Mouse (Mus musculus) limb, embryonic 15.5 days (tissue): ENCODE results near the gene Tubb4a. TPM values are rescaled to one million over a fixed set of nuclear protein-coding genes. Genes with fewer than 3 reads are reported as not detected.
"Not testable (repeated sequence)": the region's sequence is repeated elsewhere in the genome, so short reads cannot be mapped to it uniquely, and the experiment has no call there.

Experiments used
- ATAC-seq: fragments of 200-750 bp; cut with Nextera tagmentation; 2 replicates; pipeline ENCODE4 v1.8.0; 2017; ENCODE audit warnings: low read depth, moderate TSS enrichment; ENCODE audit not compliant: insufficient number of reproducible peaks, low FRiP score, low TSS enrichment
- H3K27ac ChIP-seq: fragments of 300-500 bp; sonication (generic); 2 replicates; pipeline ENCODE4 v1.5.1; 2015; ENCODE audit warnings: moderate library complexity, mild to moderate bottlenecking, inconsistent platforms
- H3K27me3 ChIP-seq: fragments of 300-500 bp; sonication (generic); 2 replicates; pipeline ENCODE4 v1.6.1; 2015; ENCODE audit warnings: inconsistent platforms
- H3K36me3 ChIP-seq: fragments of 300-500 bp; sonication (generic); 2 replicates; pipeline ENCODE4 v1.6.1; 2015; ENCODE audit warnings: inconsistent platforms
- H3K4me1 ChIP-seq: fragments of 300-500 bp; sonication (generic); 2 replicates; pipeline ENCODE4 v1.6.1; 2015; ENCODE audit warnings: inconsistent platforms
- H3K4me2 ChIP-seq: fragments of 300-500 bp; sonication (generic); 2 replicates; pipeline ENCODE4 v1.6.1; 2015; ENCODE audit warnings: mild to moderate bottlenecking, inconsistent platforms
- H3K4me3 ChIP-seq: fragments of 300-500 bp; sonication (generic); 2 replicates; pipeline ENCODE4 v1.5.1; 2015; ENCODE audit warnings: mild to moderate bottlenecking, inconsistent platforms
- H3K9ac ChIP-seq: fragments of 300-500 bp; sonication (generic); 2 replicates; pipeline ENCODE4 v1.6.1; 2015; ENCODE audit warnings: inconsistent platforms
- H3K9me3 ChIP-seq: fragments of 300-500 bp; sonication (generic); 2 replicates; pipeline ENCODE4 v1.6.1; 2016; ENCODE audit warnings: inconsistent platforms
- WGBS: fragments of 180-500 bp; shearing (Covaris S2); methylation state at CpG from one replicate; pipeline ENCODE4 v1.1.7; 2015; 5-methylcytosine and 5-hydroxymethylcytosine counted together
- polyA plus RNA-seq: library from polyadenylated mRNA; unstranded; fragments of >200 nt; fragmentation: Nextera tagmentation; extraction: Ambion mirVana; gene quantifications from 2 replicates; pipeline ENCODE4 v1.2.1, GENCODE M21; 2015

Tubb4a gene
- 8.4 and 10.0 TPM in 2 replicates for polyA plus RNA-seq

- Histone ChIP-seq H3K4me3 (peak within 1 kb of the TSS; percentile 35), H3K9ac (no peak within 1 kb of the TSS), H3K4me2 (peak within 1 kb of the TSS; percentile 49), H3K9me3 (no peaks in the 10 kb centered on the region), H3K4me1 (peaks cover 7% of the 10 kb centered on the region), H3K36me3 (no peaks in the 10 kb centered on the region), H3K27me3 (peaks cover 33% of the 10 kb centered on the region), H3K27ac (no peak within 1 kb of the TSS)
- ATAC-seq, result no peak
- WGBS, result 1% methylated on average over 31 of the region's 31 CpGs
Observed at GRCm38 (mm10) chr17:57087049-57087832, at the start of gene Tubb4a. Tubb4a (minus strand) TSS chr17:57087782.

GRCm38 (mm10) chr17:57135635-57136034 is 48.1 kb upstream of the Tubb4a start:
- H3K4me2 ChIP-seq, result no peak overlapping the region
- H3K27me3 ChIP-seq, result no peaks in the 10 kb centered on the region
- no peaks in the 10 kb centered on the region for H3K9me3 ChIP-seq
- no peaks in the 10 kb centered on the region for H3K36me3 ChIP-seq
- WGBS, result 72% methylated on average over 3 of the region's 3 CpGs
- H3K4me1 ChIP-seq, result no peaks in the 10 kb centered on the region
- no peak for ATAC-seq
- no peak overlapping the region for H3K9ac ChIP-seq
- no peak overlapping the region for H3K4me3 ChIP-seq
- H3K27ac ChIP-seq, result no peak overlapping the region

GRCm38 (mm10) chr17:57134693-57135092 is 47.1 kb upstream of the Tubb4a start:
- Histone ChIP-seq H3K27me3 (no peaks in the 10 kb centered on the region), H3K9me3 (no peaks in the 10 kb centered on the region), H3K36me3 (no peaks in the 10 kb centered on the region), H3K4me3 (no peak overlapping the region), H3K27ac (no peak overlapping the region), H3K4me2 (no peak overlapping the region), H3K4me1 (no peaks in the 10 kb centered on the region), H3K9ac (no peak overlapping the region)
- ATAC-seq, result no peak
- WGBS, result 70% methylated on average over 2 of the region's 2 CpGs

- not testable (repeated sequence) for H3K27me3 ChIP-seq, H3K4me3 ChIP-seq, H3K27ac ChIP-seq, H3K36me3 ChIP-seq, H3K4me1 ChIP-seq, H3K9ac ChIP-seq, ATAC-seq, H3K9me3 ChIP-seq, H3K4me2 ChIP-seq
- WGBS, result 6% methylated on average over 3 of the region's 3 CpGs
Observed at GRCm38 (mm10) chr17:57134021-57134420, 46.4 kb upstream of the Tubb4a start.

GRCm38 (mm10) chr17:57131793-57132192 is 44.2 kb upstream of the Tubb4a start:
- 78% methylated on average over 1 of the region's 1 CpGs for WGBS

GRCm38 (mm10) chr17:57125853-57126622 is 38.5 kb upstream of the Tubb4a start:
- WGBS, result 52% methylated on average over 3 of the region's 3 CpGs
- ATAC-seq, result no peak

More at GRCm38 (mm10) chr17:57131793-57132192, 44.2 kb upstream of the Tubb4a start:
- Histone ChIP-seq H3K9ac (no peak overlapping the region), H3K27ac (no peak overlapping the region), H3K4me3 (no peak overlapping the region), H3K36me3 (no peaks in the 10 kb centered on the region), H3K27me3 (no peaks in the 10 kb centered on the region), H3K9me3 (no peaks in the 10 kb centered on the region), H3K4me2 (no peak overlapping the region), H3K4me1 (no peaks in the 10 kb centered on the region)
- ATAC-seq, result no peak

GRCm38 (mm10) chr17:57124792-57125191 is 37.2 kb upstream of the Tubb4a start:
- no peak overlapping the region for H3K9ac ChIP-seq
- ATAC-seq, result no peak

More at GRCm38 (mm10) chr17:57125853-57126622, 38.5 kb upstream of the Tubb4a start:
- Histone ChIP-seq H3K27ac (no peak overlapping the region), H3K9ac (no peak overlapping the region), H3K36me3 (no peaks in the 10 kb centered on the region), H3K4me2 (no peak overlapping the region), H3K4me3 (no peak overlapping the region), H3K4me1 (no peaks in the 10 kb centered on the region), H3K9me3 (no peaks in the 10 kb centered on the region), H3K27me3 (no peaks in the 10 kb centered on the region)

GRCm38 (mm10) chr17:57123192-57124118 is 35.9 kb upstream of the Tubb4a start:
- ATAC-seq, result no peak
- Histone ChIP-seq H3K27ac (no peak overlapping the region), H3K4me1 (peaks cover 4% of the 10 kb centered on the region; the same call in 1 of the 2 replicates), H3K9ac (no peak overlapping the region), H3K4me2 (no peak overlapping the region), H3K9me3 (no peaks in the 10 kb centered on the region), H3K36me3 (no peaks in the 10 kb centered on the region), H3K4me3 (no peak overlapping the region), H3K27me3 (no peaks in the 10 kb centered on the region)
- 81% methylated on average over 11 of the region's 11 CpGs for whole genome bisulfite sequencing

More at GRCm38 (mm10) chr17:57124792-57125191, 37.2 kb upstream of the Tubb4a start:
- Histone ChIP-seq H3K27me3 (no peaks in the 10 kb centered on the region), H3K4me2 (no peak overlapping the region), H3K4me3 (no peak overlapping the region), H3K4me1 (no peaks in the 10 kb centered on the region), H3K9me3 (no peaks in the 10 kb centered on the region), H3K36me3 (no peaks in the 10 kb centered on the region), H3K27ac (no peak overlapping the region)
- WGBS, result 75% methylated on average over 4 of the region's 4 CpGs

- H3K27ac ChIP-seq, result no peak overlapping the region
- H3K9me3 ChIP-seq, result no peaks in the 10 kb centered on the region
- no peak for ATAC-seq
- H3K4me1 ChIP-seq, result peaks cover 6% of the 10 kb centered on the region; the same call in 1 of the 2 replicates
- no peak overlapping the region for H3K9ac ChIP-seq
- no peak overlapping the region for H3K4me2 ChIP-seq
- H3K36me3 ChIP-seq, result no peaks in the 10 kb centered on the region
- no peaks in the 10 kb centered on the region for H3K27me3 ChIP-seq
- no peak overlapping the region for H3K4me3 ChIP-seq
- 48% methylated on average over 2 of the region's 2 CpGs for WGBS
Observed at GRCm38 (mm10) chr17:57121856-57122255, 34.3 kb upstream of the Tubb4a start.

- Histone ChIP-seq H3K36me3 (no peaks in the 10 kb centered on the region), H3K4me2 (peak overlapping the region; percentile 24), H3K27ac (no peak overlapping the region), H3K4me3 (no peak overlapping the region), H3K9me3 (no peaks in the 10 kb centered on the region), H3K4me1 (peaks cover 6% of the 10 kb centered on the region; the same call in 1 of the 2 replicates), H3K9ac (no peak overlapping the region), H3K27me3 (no peaks in the 10 kb centered on the region)
- WGBS, result under 1% methylated on average over 11 of the region's 11 CpGs
- ATAC-seq, result peak; percentile 61
Observed at GRCm38 (mm10) chr17:57118524-57119349, 31.2 kb upstream of the Tubb4a start.

GRCm38 (mm10) chr17:57116801-57117200 is 29.2 kb upstream of the Tubb4a start:
- WGBS, result 76% methylated on average over 2 of the region's 2 CpGs
- ATAC-seq, result no peak
- Histone ChIP-seq H3K36me3 (no peaks in the 10 kb centered on the region), H3K9ac (no peak overlapping the region), H3K27ac (no peak overlapping the region), H3K27me3 (no peaks in the 10 kb centered on the region), H3K9me3 (no peaks in the 10 kb centered on the region), H3K4me2 (no peak overlapping the region), H3K4me1 (peaks cover 6% of the 10 kb centered on the region; the same call in 1 of the 2 replicates), H3K4me3 (no peak overlapping the region)
